Mouse (Mus musculus) embryonic facial prominence, embryonic 14.5 days (tissue): ENCODE results near the gene Olfr432. TPM values are rescaled to one million over a fixed set of nuclear protein-coding genes. Genes with fewer than 3 reads are reported as not detected.
A peak's percentile ranks its signal among the peaks of the same experiment; 100 is the strongest.
"Not testable (repeated sequence)": the region's sequence is repeated elsewhere in the genome, so short reads cannot be mapped to it uniquely, and the experiment has no call there.

ENCODE experiments used
- ATAC-seq: fragments of 200-750 bp; cut with Nextera tagmentation; 2 replicates; pipeline ENCODE4 v1.8.0; 2017; ENCODE audit warnings: low read depth, moderate number of reproducible peaks, moderate TSS enrichment
- DNase-seq: peaks from one replicate; pipeline ENCODE4 v3.0.0-alpha.2; 2015; ENCODE audit warnings: low spot score
- H3K27ac ChIP-seq: fragments of 300-500 bp; sonication (generic); replicated peaks from 2 replicates; pipeline ENCODE4 v1.5.1; 2014; ENCODE audit warnings: low read depth, mild to moderate bottlenecking, low read length, moderate library complexity
- H3K27me3 ChIP-seq: fragments of 300-500 bp; sonication (generic); replicated peaks from 2 replicates; pipeline ENCODE4 v1.6.1; 2014; ENCODE audit warnings: low read length; ENCODE audit not compliant: control insufficient read depth, insufficient read depth
- H3K36me3 ChIP-seq: fragments of 300-500 bp; sonication (generic); 2 replicates; pipeline ENCODE4 v1.6.1; 2014; ENCODE audit warnings: low read length, mixed read lengths; ENCODE audit not compliant: control insufficient read depth, insufficient read depth
- H3K4me1 ChIP-seq: fragments of 300-500 bp; sonication (generic); 2 replicates; pipeline ENCODE4 v1.6.1; 2014; ENCODE audit warnings: antibody characterized with exemption, low read length; ENCODE audit not compliant: control insufficient read depth, insufficient read depth
- H3K4me2 ChIP-seq: fragments of 300-500 bp; sonication (generic); 2 replicates; pipeline ENCODE4 v1.6.1; 2014; ENCODE audit warnings: low read depth, mild to moderate bottlenecking, low read length, moderate library complexity, mixed read lengths
- H3K4me3 ChIP-seq: fragments of 300-500 bp; sonication (generic); 2 replicates; pipeline ENCODE4 v1.5.1; 2014; ENCODE audit warnings: low read depth, mild to moderate bottlenecking, low read length
- H3K9ac ChIP-seq: fragments of 300-500 bp; sonication (generic); 2 replicates; pipeline ENCODE4 v1.6.1; 2014; ENCODE audit warnings: low read depth, mild to moderate bottlenecking, low read length, moderate library complexity, mixed read lengths
- H3K9me3 ChIP-seq: fragments of 300-500 bp; sonication (generic); 2 replicates; pipeline ENCODE4 v1.6.1; 2016; ENCODE audit warnings: low read length; ENCODE audit not compliant: control insufficient read depth
- WGBS: fragments of 180-500 bp; shearing (Covaris S2); extraction: QIAGEN DNeasy Blood & Tissue Kit; methylation state at CpG from one replicate; pipeline ENCODE4 v1.1.7; 2014; 5-methylcytosine and 5-hydroxymethylcytosine counted together
- polyA plus RNA-seq: library from polyadenylated mRNA; unstranded; fragments of >200 nt; fragmentation: Nextera tagmentation; extraction: Ambion mirVana; gene quantifications from 2 replicates; pipeline ENCODE4 v1.2.1, GENCODE M21; 2014

Gene Olfr432
- polyA plus RNA-seq, 1 experiment from 2014 or later = not detected

GRCm38 (mm10) chr1:174044431-174044830 lies 4.6 kb upstream of the Olfr432 start:
- whole genome bisulfite sequencing = 47% methylated on average over 2 of the region's 2 CpGs
- Histone ChIP-seq H3K9me3 (no peaks in the 10 kb centered on the region), H3K9ac (no peak overlapping the region), H3K27ac (no peak overlapping the region), H3K4me3 (no peak overlapping the region), H3K36me3 (no peaks in the 10 kb centered on the region), H3K4me1 (no peaks in the 10 kb centered on the region), H3K27me3 (no peaks in the 10 kb centered on the region), H3K4me2 (no peak overlapping the region)
- DNase-seq (peak; percentile 11), ATAC-seq (no peak)

DNA sequence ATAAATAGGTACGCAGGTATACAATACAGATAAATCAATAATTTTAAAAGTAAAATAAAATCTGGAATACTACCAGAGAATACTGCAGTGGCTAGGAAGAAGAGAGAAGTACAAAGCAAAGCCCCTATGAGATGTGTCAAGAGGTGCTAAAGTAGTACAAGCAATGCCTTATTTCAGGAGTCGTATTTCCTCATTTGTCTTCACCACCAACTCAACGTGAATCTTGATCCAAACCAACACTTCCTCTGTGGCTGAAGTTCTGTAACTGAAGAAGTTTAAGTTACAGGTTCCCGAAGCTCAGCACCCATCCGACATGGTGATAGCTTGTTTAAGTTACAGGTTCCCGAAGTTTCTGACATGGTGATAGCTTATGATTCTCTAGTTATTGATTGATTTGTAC lies 778 bp upstream of the Olfr432 start:
- ATAC-seq, H3K27ac ChIP-seq, H3K4me3 ChIP-seq, H3K9me3 ChIP-seq, H3K4me2 ChIP-seq, H3K4me1 ChIP-seq, H3K9ac ChIP-seq, H3K27me3 ChIP-seq, H3K36me3 ChIP-seq, DNase-seq: not testable (repeated sequence)
- WGBS = 83% methylated on average over 6 of the region's 6 CpGs

- not testable (repeated sequence) for H3K36me3 ChIP-seq, H3K4me2 ChIP-seq, H3K4me3 ChIP-seq, ATAC-seq, DNase-seq, H3K9ac ChIP-seq, H3K27me3 ChIP-seq, H3K27ac ChIP-seq, H3K4me1 ChIP-seq, H3K9me3 ChIP-seq
- 66% methylated on average over 4 of the region's 4 CpGs for WGBS
These were observed 352 bp downstream of the Olfr432 start for GRCm38 (mm10) chr1:174049357-174049756.

GRCm38 (mm10) chr1:174050532-174050931 lies 1.5 kb downstream of the Olfr432 start:
- H3K27me3 ChIP-seq = no peaks in the 10 kb centered on the region
- H3K4me1 ChIP-seq = no peaks in the 10 kb centered on the region
- no peak overlapping the region for H3K4me3 ChIP-seq
- WGBS = 85% methylated on average over 4 of the region's 4 CpGs
- ATAC-seq (no peak), DNase-seq (no peak)
- no peak overlapping the region for H3K27ac ChIP-seq
- no peaks in the 10 kb centered on the region for H3K36me3 ChIP-seq
- no peak overlapping the region for H3K4me2 ChIP-seq
- no peaks in the 10 kb centered on the region for H3K9me3 ChIP-seq
- no peak overlapping the region for H3K9ac ChIP-seq

- no peaks in the 10 kb centered on the region for H3K9me3 ChIP-seq
- ATAC-seq = no peak
- H3K4me1 ChIP-seq = no peaks in the 10 kb centered on the region
- H3K27ac ChIP-seq = no peak overlapping the region
- no peak overlapping the region for H3K4me3 ChIP-seq
- no peak overlapping the region for H3K9ac ChIP-seq
- H3K36me3 ChIP-seq = no peaks in the 10 kb centered on the region
- H3K4me2 ChIP-seq = no peak overlapping the region
- no peaks in the 10 kb centered on the region for H3K27me3 ChIP-seq
- 83% methylated on average over 4 of the region's 4 CpGs for WGBS
- no peak for DNase-seq
These were observed 2.5 kb downstream of the Olfr432 start for GRCm38 (mm10) chr1:174051515-174051914.

GRCm38 (mm10) chr1:174051931-174052536 lies 3.0 kb downstream of the Olfr432 start:
- no peak for DNase-seq
- 80% methylated on average over 5 of the region's 5 CpGs for whole genome bisulfite sequencing
- Histone ChIP-seq H3K4me2 (no peak overlapping the region), H3K9me3 (no peaks in the 10 kb centered on the region), H3K27ac (no peak overlapping the region), H3K4me1 (no peaks in the 10 kb centered on the region), H3K36me3 (no peaks in the 10 kb centered on the region), H3K9ac (no peak overlapping the region), H3K4me3 (no peak overlapping the region), H3K27me3 (no peaks in the 10 kb centered on the region)
- ATAC-seq = no peak

- Histone ChIP-seq H3K9me3 (no peaks in the 10 kb centered on the region), H3K36me3 (no peaks in the 10 kb centered on the region), H3K4me2 (no peak overlapping the region), H3K27ac (no peak overlapping the region), H3K27me3 (no peaks in the 10 kb centered on the region), H3K4me3 (no peak overlapping the region), H3K4me1 (no peaks in the 10 kb centered on the region), H3K9ac (no peak overlapping the region)
- ATAC-seq (no peak), DNase-seq (peak; percentile 4)
- WGBS = 78% methylated on average over 3 of the region's 3 CpGs
These were observed 4.0 kb downstream of the Olfr432 start for GRCm38 (mm10) chr1:174052981-174053380.

GRCm38 (mm10) chr1:174055248-174055647 lies 6.2 kb downstream of the Olfr432 start:
- no peaks in the 10 kb centered on the region for H3K4me1 ChIP-seq
- DNase-seq = no peak
- WGBS = 74% methylated on average over 2 of the region's 2 CpGs

GRCm38 (mm10) chr1:174066305-174066704 lies 17.3 kb downstream of the Olfr432 start, which contains the start of gene Olfr430:
Gene Olfr430, plus strand, starts transcription at chr1:174066605.
- no peak within 1 kb of the TSS for H3K4me3 ChIP-seq
- 77% methylated on average over 3 of the region's 3 CpGs for WGBS
- H3K9ac ChIP-seq = no peak within 1 kb of the TSS
- no peaks in the 10 kb centered on the region for H3K9me3 ChIP-seq
- no peak within 1 kb of the TSS for H3K27ac ChIP-seq
- no peaks in the 10 kb centered on the region for H3K36me3 ChIP-seq
- no peak within 1 kb of the TSS for H3K4me2 ChIP-seq
- no peaks in the 10 kb centered on the region for H3K27me3 ChIP-seq
- no peak for ATAC-seq
- DNase-seq = no peak
- no peaks in the 10 kb centered on the region for H3K4me1 ChIP-seq

More at GRCm38 (mm10) chr1:174055248-174055647, 6.2 kb downstream of the Olfr432 start:
- H3K4me2 ChIP-seq = no peak overlapping the region
- H3K27ac ChIP-seq = no peak overlapping the region
- no peak overlapping the region for H3K9ac ChIP-seq
- no peaks in the 10 kb centered on the region for H3K36me3 ChIP-seq
- H3K27me3 ChIP-seq = no peaks in the 10 kb centered on the region
- ATAC-seq = no peak
- H3K9me3 ChIP-seq = no peaks in the 10 kb centered on the region
- no peak overlapping the region for H3K4me3 ChIP-seq
